Mouse (Mus musculus) small intestine, adult 2 months (tissue): ENCODE results near the gene Gpnmb. TPM values are rescaled to one million over a fixed set of nuclear protein-coding genes. Genes with fewer than 3 reads are reported as not detected.

Experiments used
- H3K27ac ChIP-seq: fragments of 200-500 bp; 2 replicates; pipeline ENCODE4 v1.5.1; 2012; ENCODE audit warnings: low read depth, low read length, control low read depth, inconsistent platforms; ENCODE audit not compliant: insufficient read depth
- H3K27me3 ChIP-seq: fragments of 200-500 bp; 2 replicates; pipeline ENCODE4 v1.6.1; 2012; ENCODE audit warnings: mild to moderate bottlenecking, moderate library complexity, low read length, inconsistent platforms; ENCODE audit not compliant: control insufficient read depth, insufficient read depth
- H3K36me3 ChIP-seq: fragments of 200-500 bp; 2 replicates; pipeline ENCODE4 v1.6.1; 2012; ENCODE audit warnings: mild to moderate bottlenecking, low read length, control low read depth, inconsistent platforms; ENCODE audit not compliant: control insufficient read depth, insufficient read depth
- H3K4me1 ChIP-seq: fragments of 200-500 bp; 2 replicates; pipeline ENCODE4 v1.6.1; 2012; ENCODE audit warnings: low read length, inconsistent platforms, mixed read lengths; ENCODE audit not compliant: control insufficient read depth, insufficient read depth, insufficient read length
- H3K4me3 ChIP-seq: fragments of 200-500 bp; 2 replicates; pipeline ENCODE4 v1.5.1; 2012; ENCODE audit warnings: low read depth, mild to moderate bottlenecking, control low read depth, inconsistent platforms, low read length, moderate library complexity
- CTCF ChIP-seq: fragments of 200-500 bp; IDR thresholded peaks from 2 replicates; pipeline ENCODE4 v1.5.1; 2012; ENCODE audit warnings: low read depth, mild to moderate bottlenecking, control low read depth, inconsistent platforms, low read length, moderate library complexity, mixed read lengths; ENCODE audit not compliant: insufficient replicate concordance, insufficient read length; ENCODE audit errors: extremely low read depth
- POLR2A ChIP-seq: fragments of 200-500 bp; IDR thresholded peaks from 2 replicates; pipeline ENCODE4 v1.6.1; 2012; ENCODE audit warnings: low read depth, mild to moderate bottlenecking, control low read depth, inconsistent platforms, low read length, moderate library complexity
- WGBS: fragments of 180-500 bp; shearing (Covaris S2); methylation state at CpG from one replicate; pipeline ENCODE4 v1.1.7; 2018; 5-methylcytosine and 5-hydroxymethylcytosine counted together
- polyA plus RNA-seq: library from polyadenylated mRNA; depleted of rRNA; stranded (reverse); fragments of >200 nt; gene quantifications from 2 replicates; pipeline ENCODE4 v1.2.3, GENCODE M21; 2012

Gpnmb gene
- polyA plus RNA-seq, 1 experiment: 2.0 TPM

- no peak for TF ChIP-seq CTCF
- TF ChIP-seq POLR2A: no peak
- Histone ChIP-seq H3K36me3 (no peaks in the 10 kb centered on the region), H3K4me1 (no peaks in the 10 kb centered on the region; the same call in none of the 2 replicates), H3K27ac (no peak overlapping the region), H3K27me3 (no peaks in the 10 kb centered on the region), H3K4me3 (no peak overlapping the region)
- 23% methylated on average over 13 of the region's 13 CpGs for WGBS
Observed at GRCm38 (mm10) chr6:49008420-49009160, 27.8 kb upstream of the Gpnmb start.

GRCm38 (mm10) chr6:49009161-49009555 lies 27.2 kb upstream of the Gpnmb start:
- no peak overlapping the region for H3K27ac ChIP-seq
- no peak for TF ChIP-seq POLR2A
- no peak for TF ChIP-seq CTCF
- no peaks in the 10 kb centered on the region for H3K36me3 ChIP-seq
- no peak overlapping the region for H3K4me3 ChIP-seq
- WGBS: 50% methylated on average over 7 of the region's 7 CpGs
- H3K4me1 ChIP-seq: no peaks in the 10 kb centered on the region; the same call in none of the 2 replicates
- H3K27me3 ChIP-seq: no peaks in the 10 kb centered on the region

GRCm38 (mm10) chr6:49009665-49010064 lies 26.7 kb upstream of the Gpnmb start:
- Histone ChIP-seq H3K4me1 (no peaks in the 10 kb centered on the region; the same call in none of the 2 replicates), H3K27me3 (no peaks in the 10 kb centered on the region), H3K36me3 (no peaks in the 10 kb centered on the region), H3K4me3 (no peak overlapping the region), H3K27ac (no peak overlapping the region)
- TF ChIP-seq POLR2A (no peak), CTCF (no peak)
- WGBS: 90% methylated on average over 1 of the region's 1 CpGs

- H3K27ac ChIP-seq: peak overlapping the region; percentile 34; the same call in 1 of the 2 replicates
- H3K4me3 ChIP-seq: no peak overlapping the region
- WGBS: 70% methylated on average over 5 of the region's 5 CpGs
- no peaks in the 10 kb centered on the region; the same call in none of the 2 replicates for H3K4me1 ChIP-seq
- H3K36me3 ChIP-seq: no peaks in the 10 kb centered on the region
- TF ChIP-seq POLR2A (no peak), CTCF (no peak)
- H3K27me3 ChIP-seq: no peaks in the 10 kb centered on the region
Observed at GRCm38 (mm10) chr6:49011191-49011590, 25.2 kb upstream of the Gpnmb start.

GRCm38 (mm10) chr6:49013023-49013422 lies 23.3 kb upstream of the Gpnmb start:
- WGBS: 76% methylated on average over 4 of the region's 4 CpGs

GRCm38 (mm10) chr6:49013458-49013857 lies 22.9 kb upstream of the Gpnmb start:
- Histone ChIP-seq H3K4me1 (no peaks in the 10 kb centered on the region; the same call in none of the 2 replicates), H3K27me3 (no peaks in the 10 kb centered on the region), H3K36me3 (no peaks in the 10 kb centered on the region), H3K4me3 (no peak overlapping the region), H3K27ac (no peak overlapping the region)
- WGBS: 84% methylated on average over 3 of the region's 3 CpGs
- TF ChIP-seq CTCF: no peak
- no peak for TF ChIP-seq POLR2A

More at GRCm38 (mm10) chr6:49013023-49013422, 23.3 kb upstream of the Gpnmb start:
- no peak overlapping the region for H3K4me3 ChIP-seq
- no peaks in the 10 kb centered on the region; the same call in none of the 2 replicates for H3K4me1 ChIP-seq
- TF ChIP-seq CTCF (no peak), POLR2A (no peak)
- no peaks in the 10 kb centered on the region for H3K36me3 ChIP-seq
- H3K27ac ChIP-seq: no peak overlapping the region
- no peaks in the 10 kb centered on the region for H3K27me3 ChIP-seq

GRCm38 (mm10) chr6:49017150-49017549 lies 19.2 kb upstream of the Gpnmb start:
- Histone ChIP-seq H3K36me3 (no peaks in the 10 kb centered on the region), H3K4me3 (no peak overlapping the region), H3K27ac (no peak overlapping the region), H3K4me1 (peaks cover 5% of the 10 kb centered on the region), H3K27me3 (no peaks in the 10 kb centered on the region)
- 51% methylated on average over 12 of the region's 12 CpGs for WGBS
- no peak for TF ChIP-seq POLR2A
- TF ChIP-seq CTCF: no peak

GRCm38 (mm10) chr6:49019341-49019740 lies 17.0 kb upstream of the Gpnmb start:
- WGBS: 100% methylated on average over 1 of the region's 1 CpGs
- H3K27me3 ChIP-seq: no peaks in the 10 kb centered on the region
- TF ChIP-seq CTCF (no peak), POLR2A (no peak)

More at GRCm38 (mm10) chr6:49019341-49019740, 17.0 kb upstream of the Gpnmb start:
- no peak overlapping the region for H3K4me3 ChIP-seq
- no peaks in the 10 kb centered on the region for H3K36me3 ChIP-seq
- no peak overlapping the region for H3K27ac ChIP-seq
- peaks cover 10% of the 10 kb centered on the region for H3K4me1 ChIP-seq
